Mouse (Mus musculus) liver, adult (tissue): ENCODE results near the gene Zbtb8os.

Experiments used
- GATA4 ChIP-seq: IDR thresholded peaks from 2 replicates; pipeline ENCODE4 v1.6.1; 2014; ENCODE audit warnings: mild to moderate bottlenecking, low read length; ENCODE audit not compliant: insufficient replicate concordance

Gene Zbtb8os

DNA sequence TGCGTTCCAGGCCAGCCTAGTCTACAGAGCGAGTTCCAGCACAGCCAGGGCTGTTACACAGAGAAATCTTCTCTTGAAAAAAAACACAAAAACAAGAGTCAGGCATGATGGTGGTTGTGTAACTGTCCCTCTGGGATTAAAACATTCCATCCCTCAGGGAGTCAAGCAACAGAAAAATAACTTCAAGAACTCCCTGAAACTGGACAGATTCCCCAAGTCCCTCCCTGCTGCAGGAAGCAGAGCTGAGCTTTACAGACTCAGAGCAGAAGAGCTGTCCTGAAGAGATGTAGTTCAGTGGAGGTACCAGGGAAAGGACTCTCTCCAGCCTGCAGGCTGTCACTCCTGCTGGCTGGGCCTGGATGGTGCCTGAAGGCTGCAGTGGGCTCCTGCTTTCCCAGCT, 47.0 kb downstream of the Zbtb8os start:
- no peak for TF ChIP-seq GATA4

- TF ChIP-seq GATA4 = no peak
Observed at GRCm38 (mm10) chr4:129383586-129383985, 48.1 kb downstream of the Zbtb8os start.

DNA sequence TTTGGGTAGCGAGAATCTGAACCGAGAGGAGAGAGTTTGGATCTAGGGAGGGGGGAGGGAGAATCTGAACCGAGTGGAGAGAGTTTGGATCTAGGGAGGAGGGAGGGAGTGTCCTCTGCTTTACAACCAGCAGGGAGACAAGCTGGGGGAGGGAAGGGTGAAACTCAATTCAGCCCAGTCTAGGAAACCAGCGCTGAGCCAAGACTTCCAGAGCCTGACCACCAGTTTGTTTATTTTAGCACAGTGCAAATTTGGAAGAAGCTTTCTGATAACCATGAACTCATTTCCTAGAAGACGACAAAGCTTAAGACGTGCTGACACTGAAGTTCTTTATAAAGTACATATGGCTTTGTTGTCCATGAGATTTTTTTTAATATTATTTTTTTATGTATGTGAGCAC, 48.9 kb downstream of the Zbtb8os start:
- TF ChIP-seq GATA4 = peak; percentile 55; the same call in 1 of the 2 replicates

- TF ChIP-seq GATA4 = no peak
Observed at GRCm38 (mm10) chr4:129385685-129386084, 50.2 kb downstream of the Zbtb8os start.

DNA sequence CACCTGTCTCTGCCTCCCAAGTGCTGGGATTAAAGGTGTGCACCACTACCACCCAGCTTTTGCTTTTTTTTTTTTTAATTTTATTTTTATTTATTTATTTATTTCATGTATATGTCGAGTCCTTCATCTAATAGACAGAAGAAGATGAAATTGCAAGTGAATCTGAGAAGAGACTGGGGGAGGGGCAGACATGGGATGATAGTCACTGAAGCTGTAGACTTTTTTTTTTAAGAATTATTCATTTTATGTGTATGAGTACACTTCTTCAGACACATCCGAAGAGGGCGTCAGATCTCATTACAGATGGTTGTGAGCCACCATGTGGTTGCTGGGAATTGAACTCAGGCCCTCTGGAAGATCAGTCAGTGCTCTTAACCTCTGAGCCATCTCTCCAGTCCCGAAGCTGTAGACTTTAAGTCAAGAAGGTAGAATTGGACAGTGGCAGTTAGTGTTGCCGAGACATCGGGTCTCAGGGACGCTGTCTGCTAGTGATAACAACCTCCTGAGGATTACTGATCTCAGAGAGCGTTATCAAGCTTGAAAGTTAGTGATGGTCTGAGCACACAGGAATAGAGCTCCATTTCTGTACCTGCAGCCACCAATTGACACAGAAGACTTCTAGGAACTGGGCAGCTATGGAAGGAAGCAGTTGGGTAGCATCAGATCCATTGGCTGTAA, 50.9 kb downstream of the Zbtb8os start:
- no peak for TF ChIP-seq GATA4

GRCm38 (mm10) chr4:129386989-129387388, 51.5 kb downstream of the Zbtb8os start:
- no peak for TF ChIP-seq GATA4

- TF ChIP-seq GATA4 = no peak
Observed at GRCm38 (mm10) chr4:129388404-129388803, 52.9 kb downstream of the Zbtb8os start.

DNA sequence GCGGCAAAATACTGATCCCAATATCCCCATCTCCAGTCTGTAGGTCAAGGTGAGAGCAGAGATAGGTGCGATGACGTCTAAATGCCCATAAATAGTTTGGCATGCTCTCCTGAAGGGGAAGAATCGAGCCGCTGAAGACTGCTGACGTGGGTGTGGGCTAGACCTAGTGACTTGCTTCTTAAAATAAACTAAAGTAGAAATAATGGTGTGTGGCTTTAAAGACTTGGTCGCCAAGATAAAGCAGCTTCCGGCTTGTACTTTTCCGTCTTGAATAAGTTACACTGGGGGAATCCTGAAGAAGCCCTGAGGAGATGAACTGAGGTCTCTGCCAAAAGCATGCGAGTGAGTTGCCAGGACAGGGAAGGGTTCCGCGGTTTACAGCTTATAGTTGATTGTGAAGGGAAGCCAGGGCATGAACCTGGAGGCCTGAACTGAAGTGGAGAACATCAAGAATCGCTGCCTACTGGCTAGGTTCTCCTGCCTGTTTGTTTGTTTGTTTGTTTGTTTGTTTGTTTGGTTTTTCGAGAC, 54.8 kb downstream of the Zbtb8os start:
- peak; percentile 59; the same call in 1 of the 2 replicates for TF ChIP-seq GATA4

DNA sequence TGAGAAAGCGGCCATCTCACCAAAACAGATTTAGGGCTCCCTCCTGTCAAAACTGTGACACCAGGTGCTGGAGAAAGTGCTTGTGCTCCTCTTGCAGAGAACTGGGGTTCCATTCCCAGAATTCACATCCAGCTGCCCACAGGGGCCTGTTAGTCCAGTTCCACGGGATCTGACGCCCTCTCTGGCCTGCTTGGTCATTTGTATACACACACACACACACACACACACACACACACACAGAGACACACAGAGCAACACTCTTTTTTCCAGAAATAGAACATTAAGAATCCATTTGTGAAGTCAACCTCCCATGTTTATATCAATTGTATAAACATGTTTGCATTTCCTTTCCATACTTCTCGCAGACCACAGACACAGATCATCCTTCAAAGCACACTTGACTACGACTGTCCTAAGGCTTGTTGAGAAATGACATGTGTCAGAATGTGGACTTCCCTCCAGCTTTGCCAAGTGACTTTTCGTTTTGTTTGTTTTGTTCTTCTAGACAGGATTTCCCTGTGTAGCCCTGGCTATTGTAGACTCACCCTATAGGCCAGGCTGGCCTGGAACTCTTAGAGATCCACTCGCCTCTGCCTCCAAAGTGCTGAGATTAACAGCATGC, 55.6 kb downstream of the Zbtb8os start:
- TF ChIP-seq GATA4 = no peak

GRCm38 (mm10) chr4:129394089-129394870, 58.8 kb downstream of the Zbtb8os start:
- no peak for TF ChIP-seq GATA4

GRCm38 (mm10) chr4:129396960-129397359, 61.5 kb downstream of the Zbtb8os start:
- TF ChIP-seq GATA4 = no peak

- no peak for TF ChIP-seq GATA4
Observed at GRCm38 (mm10) chr4:129399813-129400212, 64.3 kb downstream of the Zbtb8os start.
